Mouse (Mus musculus) cerebellum, adult 18-20 months (tissue): ENCODE results near the gene Lrcol1.

Experiments used
- DNase-seq, 2 experiments: peaks; one replicate each; pipeline ENCODE4 v3.0.0; 2021

The Lrcol1 gene

GRCm38 (mm10) chr5:110344524-110344923, at the start of gene Lrcol1:
Lrcol1 (plus strand) TSS chr5:110344730.
- no peak for DNase-seq

- no peak for DNase-seq
Observed at GRCm38 (mm10) chr5:110296637-110297036, 47.9 kb upstream of the Lrcol1 start.

GRCm38 (mm10) chr5:110300591-110300990, 43.9 kb upstream of the Lrcol1 start:
- DNase-seq, result no peak

- peak; percentile 19 to 26 for DNase-seq
Observed at GRCm38 (mm10) chr5:110308861-110309260, 35.7 kb upstream of the Lrcol1 start.

- no peak for DNase-seq
Observed at GRCm38 (mm10) chr5:110313127-110313526, 31.4 kb upstream of the Lrcol1 start.

- DNase-seq, result no peak
Observed at GRCm38 (mm10) chr5:110330508-110330907, 14.0 kb upstream of the Lrcol1 start.

GRCm38 (mm10) chr5:110338792-110339191, 5.7 kb upstream of the Lrcol1 start:
- no peak for DNase-seq

- peak; percentile 44 to 54 for DNase-seq
Observed at GRCm38 (mm10) chr5:110342648-110343284, 1.8 kb upstream of the Lrcol1 start, which contains the start of gene P2rx2. P2rx2 (minus strand) TSS chr5:110343212.

GRCm38 (mm10) chr5:110345553-110345952, 1.0 kb downstream of the Lrcol1 start:
- DNase-seq, result no peak

- DNase-seq, result no peak
Observed at GRCm38 (mm10) chr5:110347006-110347405, 2.5 kb downstream of the Lrcol1 start.

GRCm38 (mm10) chr5:110354716-110355115, 10.2 kb downstream of the Lrcol1 start:
- DNase-seq, result peak; percentile 43 to 50

GRCm38 (mm10) chr5:110357531-110358179, 13.1 kb downstream of the Lrcol1 start:
- DNase-seq, result peak; percentile 85 to 90

GRCm38 (mm10) chr5:110361465-110361864, 16.9 kb downstream of the Lrcol1 start:
- no peak for DNase-seq

- no peak for DNase-seq
Observed at GRCm38 (mm10) chr5:110362813-110363178, 18.3 kb downstream of the Lrcol1 start.

- DNase-seq, result peak; percentile 54 to 70
Observed at GRCm38 (mm10) chr5:110363179-110363821, 18.8 kb downstream of the Lrcol1 start.

- DNase-seq, result no peak
Observed at GRCm38 (mm10) chr5:110363822-110364545, 19.5 kb downstream of the Lrcol1 start.

GRCm38 (mm10) chr5:110376802-110377433, 32.4 kb downstream of the Lrcol1 start:
- DNase-seq, result peak; percentile 91 to 92

GRCm38 (mm10) chr5:110378181-110378583, 33.7 kb downstream of the Lrcol1 start:
- DNase-seq, result peak; percentile 34

- DNase-seq, result peak in 1 of 2 experiments; percentile 46
Observed at GRCm38 (mm10) chr5:110379086-110379485, 34.6 kb downstream of the Lrcol1 start.

- DNase-seq, result peak in 1 of 2 experiments; percentile 22
Observed at GRCm38 (mm10) chr5:110379823-110380222, 35.3 kb downstream of the Lrcol1 start.

GRCm38 (mm10) chr5:110384491-110384890, 40.0 kb downstream of the Lrcol1 start:
- no peak for DNase-seq

GRCm38 (mm10) chr5:110385263-110385662, 40.7 kb downstream of the Lrcol1 start:
- DNase-seq, result no peak
